Mouse (Mus musculus): ENCODE data around the gene Spata25.
A peak's percentile ranks its signal among the peaks of the same experiment; 100 is the strongest.
"Not testable (repeated sequence)": the region's sequence is repeated elsewhere in the genome, so short reads cannot be mapped to it uniquely, and the experiment has no call there.

The Spata25 gene

GRCm38 (mm10) chr2:164828437-164828836, at the start of gene Spata25:
TSS of gene Spata25 (minus strand) at chr2:164828537.
- no peak for DNase-seq

DNA sequence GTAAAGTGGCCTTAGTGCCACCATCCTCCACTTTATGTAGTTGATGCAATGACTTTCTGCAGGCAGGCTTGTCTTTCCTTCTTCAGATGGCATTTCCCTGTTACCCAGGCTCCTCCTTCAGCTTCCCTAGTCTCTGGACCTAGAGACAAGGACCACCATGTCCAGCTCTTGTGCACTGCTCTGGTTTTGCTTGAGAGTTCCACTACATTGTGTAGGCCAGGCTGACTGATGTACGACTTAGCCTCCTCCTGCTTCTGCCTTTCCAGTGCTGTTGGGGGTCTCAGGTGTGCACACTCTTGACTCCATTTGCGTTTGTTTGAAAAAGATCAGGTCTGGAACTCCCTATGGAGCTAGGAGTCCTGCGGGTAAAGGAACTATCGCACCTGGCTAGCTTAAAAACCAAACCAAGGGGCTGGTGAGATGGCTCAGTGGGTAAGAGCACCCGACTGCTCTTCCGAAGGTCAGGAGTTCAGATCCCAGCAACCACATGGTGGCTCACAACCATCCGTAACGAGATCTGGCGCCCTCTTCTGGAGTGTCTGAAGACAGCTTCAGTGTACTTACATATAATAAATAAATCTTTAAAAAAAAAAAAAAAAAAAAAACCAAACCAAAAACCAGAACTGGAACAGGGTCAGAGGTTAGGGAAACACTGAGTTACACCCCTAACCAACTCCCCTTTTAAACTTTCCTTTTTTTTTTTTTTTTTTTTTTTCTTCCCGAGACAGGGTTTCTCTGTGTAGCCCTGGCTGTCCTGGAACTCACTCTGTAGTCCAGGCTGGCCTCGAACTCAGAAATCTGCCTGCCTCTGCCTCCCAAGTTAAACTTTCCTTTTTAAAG, 49.3 kb upstream of the Spata25 start:
- DNase-seq, result not testable (repeated sequence)

- DNase-seq, result not testable (repeated sequence)
Measured at GRCm38 (mm10) chr2:164875648-164876047, 47.3 kb upstream of the Spata25 start.

GRCm38 (mm10) chr2:164874239-164874769, 46.0 kb upstream of the Spata25 start:
- no peak for DNase-seq

DNA sequence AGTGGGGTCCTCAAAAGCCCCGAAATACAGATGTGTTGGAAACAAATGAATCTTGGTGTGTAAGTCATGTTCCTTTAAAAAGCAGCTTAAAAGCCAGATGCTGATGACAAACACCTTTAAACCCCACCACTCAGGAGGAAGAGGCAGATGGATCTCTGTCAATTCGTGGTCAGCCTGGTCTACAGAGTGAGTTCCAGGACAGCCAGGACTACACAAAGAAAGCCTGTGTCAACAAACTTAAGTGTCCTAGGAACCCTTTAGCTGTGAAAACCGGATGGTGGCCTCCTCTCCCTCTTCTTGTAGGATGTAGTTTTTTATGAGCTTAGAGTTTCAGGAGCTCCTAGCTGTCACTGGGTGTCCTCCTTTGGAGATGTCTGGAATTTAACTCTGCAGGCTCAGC, 45.3 kb upstream of the Spata25 start:
- DNase-seq, result no peak

DNA sequence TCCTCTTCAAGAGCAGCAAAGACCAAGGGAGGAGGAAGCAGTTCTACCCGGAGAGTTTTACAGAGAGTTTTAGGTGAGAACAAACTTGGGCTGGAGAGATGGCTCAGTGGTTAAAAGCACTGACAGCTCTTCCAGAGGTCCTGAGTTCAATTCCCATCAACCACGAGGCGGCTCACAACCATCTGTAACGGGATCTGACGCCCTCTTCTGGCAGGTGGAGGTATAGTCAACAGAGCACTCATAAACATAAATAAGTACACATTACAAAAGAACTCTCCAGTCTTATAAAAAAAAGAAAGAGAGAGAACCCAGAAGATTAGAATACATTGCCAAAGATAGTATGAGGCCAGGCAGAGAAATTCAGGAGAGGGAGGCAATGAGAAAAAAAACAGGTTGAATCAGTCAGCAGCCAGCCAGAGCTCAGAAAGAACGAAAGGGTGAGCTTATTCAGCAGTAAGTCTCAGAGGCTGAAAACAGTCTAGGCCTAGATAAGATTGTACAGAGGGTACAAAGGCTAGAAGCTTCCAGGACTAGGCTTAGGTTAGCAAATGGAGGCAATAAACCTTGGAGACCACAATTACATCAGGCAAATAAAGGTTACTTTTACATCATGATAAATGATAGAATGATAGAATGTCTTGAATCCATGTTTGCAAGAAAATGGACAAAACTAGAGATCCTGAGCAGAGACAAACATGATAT, 43.4 kb upstream of the Spata25 start:
- no peak for DNase-seq

- no peak for DNase-seq
Measured at GRCm38 (mm10) chr2:164868491-164868890, 40.2 kb upstream of the Spata25 start.

- no peak for DNase-seq
Measured at GRCm38 (mm10) chr2:164867566-164867965, 39.2 kb upstream of the Spata25 start.

GRCm38 (mm10) chr2:164866741-164867551, 38.6 kb upstream of the Spata25 start:
- DNase-seq, result no peak

DNA sequence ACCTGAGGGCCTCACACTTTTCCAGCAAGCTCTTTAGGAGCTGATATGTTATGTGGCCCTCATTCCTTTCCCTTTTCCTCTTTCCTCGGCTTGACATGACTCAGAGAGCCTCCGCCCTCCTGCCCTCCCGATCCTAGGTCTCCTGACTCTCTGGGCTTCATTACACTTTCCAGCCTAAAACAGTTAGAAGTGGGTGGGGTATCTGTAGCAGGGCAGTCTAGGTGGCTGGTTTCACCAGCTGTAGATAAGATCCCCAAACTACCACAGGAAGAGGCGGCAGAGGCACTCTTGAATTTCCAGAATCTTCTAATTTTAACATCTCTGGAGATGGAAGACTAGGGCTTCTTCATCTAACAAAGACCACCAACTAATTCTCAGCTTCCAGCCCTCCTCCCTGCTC, 36.3 kb upstream of the Spata25 start:
- no peak for DNase-seq

GRCm38 (mm10) chr2:164863411-164863810, 35.1 kb upstream of the Spata25 start:
- DNase-seq, result not testable (repeated sequence)

GRCm38 (mm10) chr2:164862179-164862861, 34.0 kb upstream of the Spata25 start:
- no peak for DNase-seq

GRCm38 (mm10) chr2:164861094-164861493, 32.8 kb upstream of the Spata25 start:
- DNase-seq, result no peak

DNA sequence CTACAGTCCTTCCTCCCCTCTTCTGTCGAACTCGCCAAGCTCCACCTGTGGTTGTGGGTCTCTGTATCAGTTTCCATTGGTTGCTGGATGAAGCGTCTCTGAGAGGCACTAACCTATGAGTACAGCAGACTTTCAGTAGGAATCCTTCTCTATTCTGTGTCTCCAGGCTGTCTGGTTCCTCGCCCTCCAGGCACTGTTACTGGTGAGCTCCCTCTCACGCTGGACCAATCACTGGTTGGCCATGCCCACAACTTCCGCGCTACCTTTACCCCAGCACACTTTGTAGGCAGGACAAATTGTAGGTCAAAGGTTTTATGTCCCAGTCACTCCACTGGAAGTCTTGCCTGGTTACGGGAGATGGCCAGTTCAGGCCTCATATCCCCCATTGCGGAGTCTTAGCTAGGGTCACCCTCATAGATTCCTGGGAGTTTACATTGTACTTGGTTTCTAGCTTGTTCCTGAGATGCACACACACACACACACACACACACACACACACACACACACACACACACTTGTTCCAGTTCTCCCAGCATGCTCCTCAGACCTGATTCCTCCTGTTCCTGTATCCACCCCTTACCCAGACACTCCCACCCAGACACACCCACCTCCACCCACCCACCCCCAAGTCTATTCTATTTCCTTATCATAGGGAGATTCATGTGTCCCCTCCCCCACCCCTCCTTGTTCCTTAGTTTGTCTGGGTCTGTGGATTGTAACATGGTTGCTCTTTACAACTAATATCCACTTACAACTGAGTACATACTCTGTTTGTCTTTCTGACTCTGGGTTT, 31.5 kb upstream of the Spata25 start:
- no peak for DNase-seq

GRCm38 (mm10) chr2:164859155-164859554, 30.8 kb upstream of the Spata25 start:
- DNase-seq, result no peak

DNA sequence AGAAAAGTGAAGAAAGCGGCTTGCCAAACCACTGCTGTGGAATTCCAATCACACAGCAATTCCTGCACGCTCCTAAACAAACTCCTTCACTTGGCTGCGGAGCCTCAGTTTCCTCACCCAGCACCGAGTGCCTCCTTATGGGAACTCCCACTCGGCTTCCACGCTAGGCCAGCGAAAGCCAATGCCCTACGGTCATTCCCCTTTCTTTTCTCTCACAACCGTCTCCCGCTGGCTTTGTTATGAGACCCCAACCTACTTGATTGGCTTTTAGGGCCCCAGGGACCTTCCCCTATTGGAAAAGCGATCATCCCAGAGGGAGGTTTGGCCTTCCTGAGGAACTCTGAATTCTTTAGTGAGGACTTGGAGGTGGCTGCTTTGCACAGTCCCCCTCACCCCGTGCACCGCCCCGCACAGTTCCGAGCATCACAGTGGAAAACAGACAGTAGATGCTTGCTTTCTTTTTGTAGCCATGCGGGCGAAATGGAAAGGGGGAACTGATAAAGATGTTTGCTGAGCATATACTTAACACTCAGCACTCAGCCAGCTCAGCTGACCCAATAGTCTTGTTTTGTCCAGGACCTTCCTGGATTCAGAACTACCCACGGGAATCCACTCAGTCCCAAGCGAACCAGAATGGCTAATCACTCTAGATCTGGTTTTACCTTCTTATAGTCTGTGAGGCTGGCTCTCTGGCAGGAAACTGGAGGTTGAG, 29.7 kb upstream of the Spata25 start:
- no peak for DNase-seq

DNA sequence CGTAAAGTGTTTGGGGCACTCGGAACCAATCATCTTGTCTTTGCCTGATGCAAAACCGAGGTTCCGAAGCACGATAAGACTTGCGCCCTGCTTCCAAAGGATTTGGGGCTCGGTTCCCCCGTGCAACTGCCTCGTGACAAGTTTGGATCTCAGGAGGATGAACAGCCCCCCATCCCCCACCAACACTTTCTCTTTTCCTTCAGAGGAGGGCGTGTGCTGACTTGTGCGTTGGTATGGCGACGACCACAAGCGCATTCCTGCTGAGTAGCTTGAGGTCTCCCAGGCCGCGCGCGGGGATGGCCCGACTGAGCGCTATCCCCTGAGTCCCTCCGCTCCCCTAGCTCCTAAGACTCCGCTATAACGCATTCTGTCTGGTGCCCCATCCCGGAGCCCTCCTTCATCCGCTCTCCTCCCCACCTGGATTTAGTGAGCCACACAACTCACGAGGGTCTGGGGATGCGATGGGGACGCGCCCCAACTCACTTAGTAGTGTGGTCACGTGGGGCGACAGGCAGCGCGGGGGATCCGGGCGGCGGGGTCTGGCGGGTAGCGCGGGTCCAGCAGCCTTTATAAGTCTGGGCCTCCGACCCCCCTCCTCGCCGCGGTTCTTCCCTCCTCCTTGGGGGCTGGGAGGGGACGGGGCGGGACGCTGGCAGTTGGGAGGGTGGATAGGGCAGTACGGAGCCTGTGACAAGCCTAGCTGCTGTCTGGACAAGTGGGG, 28.9 kb upstream of the Spata25 start, which contains the start of gene Pltp:
Gene Pltp (minus strand): TSS at position 611 of the 721 bp plus-strand sequence.
- peak; percentile 52 for DNase-seq

GRCm38 (mm10) chr2:164856309-164857100, 28.2 kb upstream of the Spata25 start:
- DNase-seq, result no peak

GRCm38 (mm10) chr2:164855572-164855971, 27.2 kb upstream of the Spata25 start:
- not testable (repeated sequence) for DNase-seq

Data from right cerebral cortex, postnatal 14 days (tissue).